Mouse (Mus musculus) forebrain, postnatal 0 days (tissue): Measurements from ENCODE around the gene Fbn1. TPM values are rescaled to one million over a fixed set of nuclear protein-coding genes. Genes with fewer than 3 reads are reported as not detected.

Experiments
- ATAC-seq: fragments of 200-750 bp; cut with Nextera tagmentation; 2 replicates; pipeline ENCODE4 v1.8.0; 2017; ENCODE audit warnings: mild to moderate bottlenecking, moderate library complexity
- DNase-seq: peaks from one replicate; pipeline ENCODE4 v3.0.0-alpha.2; 2015
- H3K27ac ChIP-seq: fragments of 300-500 bp; sonication (generic); 2 replicates; pipeline ENCODE4 v1.5.1; 2014; ENCODE audit warnings: low read depth, mild to moderate bottlenecking, antibody characterized with exemption, low read length, moderate library complexity, mixed read lengths
- H3K27me3 ChIP-seq: fragments of 300-500 bp; sonication (generic); 2 replicates; pipeline ENCODE4 v1.6.1; 2014; ENCODE audit warnings: mild to moderate bottlenecking, low read length, mixed read lengths; ENCODE audit not compliant: insufficient read depth
- H3K36me3 ChIP-seq: fragments of 300-500 bp; sonication (generic); 2 replicates; pipeline ENCODE4 v1.6.1; 2014; ENCODE audit warnings: mild to moderate bottlenecking, moderate library complexity; ENCODE audit not compliant: insufficient read depth
- H3K4me1 ChIP-seq: fragments of 300-500 bp; sonication (generic); 2 replicates; pipeline ENCODE4 v1.6.1; 2014; ENCODE audit warnings: antibody characterized with exemption; ENCODE audit not compliant: insufficient read depth
- H3K4me2 ChIP-seq: fragments of 300-500 bp; sonication (generic); 2 replicates; pipeline ENCODE4 v1.6.1; 2014; ENCODE audit warnings: low read depth, mild to moderate bottlenecking, moderate library complexity
- H3K4me3 ChIP-seq: fragments of 300-500 bp; sonication (generic); 2 replicates; pipeline ENCODE4 v1.5.1; 2014; ENCODE audit warnings: low read depth, low read length, mixed read lengths
- H3K9ac ChIP-seq: fragments of 300-500 bp; sonication (generic); 2 replicates; pipeline ENCODE4 v1.6.1; 2014; ENCODE audit warnings: mild to moderate bottlenecking
- H3K9me3 ChIP-seq: fragments of 300-500 bp; sonication (generic); 2 replicates; pipeline ENCODE4 v1.6.1; 2016; ENCODE audit warnings: low read length
- CTCF ChIP-seq: sonication (generic); IDR thresholded peaks from 2 replicates; pipeline ENCODE4 v1.5.1; 2016; ENCODE audit warnings: antibody characterized with exemption, control low read depth, low read depth
- WGBS: fragments of 180-500 bp; shearing (Covaris S2); extraction: QIAGEN DNeasy Blood & Tissue Kit; methylation state at CpG from one replicate; pipeline ENCODE4 v1.1.7; 2014; 5-methylcytosine and 5-hydroxymethylcytosine counted together
- polyA plus RNA-seq: library from polyadenylated mRNA; unstranded; fragments of >200 nt; fragmentation: Nextera tagmentation; extraction: Ambion mirVana; gene quantifications from 2 replicates; pipeline ENCODE4 v1.2.1, GENCODE M21; 2015
- total RNA-seq: library from RNA; depleted of rRNA; stranded (reverse); fragments of >200 nt; gene quantifications from 2 replicates; pipeline ENCODE4 v1.2.3, GENCODE M21; 2014

Fbn1 gene
- total and polyA plus RNA-seq, 2 experiments from 2014 or later: 1.7 to 16.7 TPM

GRCm38 (mm10) chr2:125512544-125512943 lies 4.8 kb upstream of the Fbn1 start:
- Histone ChIP-seq H3K27ac (no peak overlapping the region), H3K36me3 (no peaks in the 10 kb centered on the region), H3K27me3 (no peaks in the 10 kb centered on the region), H3K9me3 (no peaks in the 10 kb centered on the region), H3K4me3 (no peak overlapping the region), H3K4me1 (no peaks in the 10 kb centered on the region), H3K9ac (no peak overlapping the region), H3K4me2 (no peak overlapping the region)
- ATAC-seq: no peak
- TF ChIP-seq CTCF: no peak
- WGBS: 84% methylated on average over 4 of the region's 4 CpGs
- no peak for DNase-seq

GRCm38 (mm10) chr2:125511898-125512297 lies 4.1 kb upstream of the Fbn1 start:
- Histone ChIP-seq H3K9me3 (no peaks in the 10 kb centered on the region), H3K4me3 (no peak overlapping the region), H3K9ac (no peak overlapping the region), H3K4me2 (no peak overlapping the region), H3K27ac (no peak overlapping the region), H3K27me3 (no peaks in the 10 kb centered on the region), H3K4me1 (0 out of 2 replicates have a peak, but pooled peaks cover 3% of the 10 kb centered on the region), H3K36me3 (no peaks in the 10 kb centered on the region)
- DNase-seq (no peak), ATAC-seq (no peak)
- 77% methylated on average over 4 of the region's 4 CpGs for WGBS
- no peak for TF ChIP-seq CTCF

GRCm38 (mm10) chr2:125510752-125511151 lies 3.0 kb upstream of the Fbn1 start:
- H3K9me3 ChIP-seq: no peaks in the 10 kb centered on the region
- H3K9ac ChIP-seq: no peak overlapping the region
- ATAC-seq (no peak), DNase-seq (no peak)
- H3K27me3 ChIP-seq: no peaks in the 10 kb centered on the region
- no peak overlapping the region for H3K4me2 ChIP-seq
- no peak for TF ChIP-seq CTCF
- H3K4me1 ChIP-seq: 0 out of 2 replicates have a peak, but pooled peaks cover 5% of the 10 kb centered on the region
- no peaks in the 10 kb centered on the region for H3K36me3 ChIP-seq
- H3K4me3 ChIP-seq: no peak overlapping the region
- H3K27ac ChIP-seq: no peak overlapping the region
- WGBS: 75% methylated on average over 2 of the region's 2 CpGs

GRCm38 (mm10) chr2:125508381-125508780 lies 588 bp upstream of the Fbn1 start:
- Histone ChIP-seq H3K9me3 (no peaks in the 10 kb centered on the region), H3K4me1 (peaks cover 13% of the 10 kb centered on the region; the same call in 1 of the 2 replicates), H3K27ac (no peak overlapping the region), H3K9ac (no peak overlapping the region), H3K4me2 (no peak overlapping the region), H3K36me3 (no peaks in the 10 kb centered on the region), H3K4me3 (no peak overlapping the region), H3K27me3 (no peaks in the 10 kb centered on the region)
- TF ChIP-seq CTCF: no peak
- 93% methylated on average over 5 of the region's 5 CpGs for WGBS
- no peak for ATAC-seq
- DNase-seq: no peak

- ATAC-seq (peak; percentile 92), DNase-seq (peak; percentile 85)
- Histone ChIP-seq H3K4me2 (peak overlapping the region; percentile 79), H3K4me1 (peaks cover 13% of the 10 kb centered on the region; the same call in 1 of the 2 replicates), H3K27ac (peak overlapping the region; percentile 77), H3K9ac (peak overlapping the region; percentile 63), H3K36me3 (no peaks in the 10 kb centered on the region), H3K4me3 (peak overlapping the region; percentile 58), H3K9me3 (no peaks in the 10 kb centered on the region), H3K27me3 (no peaks in the 10 kb centered on the region)
- TF ChIP-seq CTCF: no peak
- WGBS: 1% methylated on average over 37 of the region's 37 CpGs
These were observed 1.3 kb downstream of the Fbn1 start for GRCm38 (mm10) chr2:125506316-125507054.

- ATAC-seq (peak; percentile 80), DNase-seq (peak; percentile 77)
- peak overlapping the region; percentile 63 for H3K9ac ChIP-seq
- H3K4me2 ChIP-seq: peak overlapping the region; percentile 79
- peak overlapping the region; percentile 70 for H3K27ac ChIP-seq
- H3K9me3 ChIP-seq: no peaks in the 10 kb centered on the region
- peak overlapping the region; percentile 58 for H3K4me3 ChIP-seq
- TF ChIP-seq CTCF: peak; percentile 42; the same call in 1 of the 2 replicates
- H3K27me3 ChIP-seq: no peaks in the 10 kb centered on the region
- peaks cover 13% of the 10 kb centered on the region; the same call in 1 of the 2 replicates for H3K4me1 ChIP-seq
- no peaks in the 10 kb centered on the region for H3K36me3 ChIP-seq
- WGBS: under 1% methylated on average over 48 of the region's 48 CpGs
These were observed 2.0 kb downstream of the Fbn1 start for GRCm38 (mm10) chr2:125505746-125506315.
